In genomic region chr4:106815396-106816324, GRCm38 (mm10) we compare ENCODE assay signal across 11 mouse cellular contexts. TPM values are rescaled to one million over a fixed set of nuclear protein-coding genes. Genes with fewer than 3 reads are reported as not detected.
DNase-seq lines count a peak whose midpoint lies in the region; ATAC-seq lines count a peak whose summit lies in the region.
"Had no signal": no experiment of that assay in that cellular context is flagged by ENCODE, and none has a peak within 500 bp of the region (broad histone marks: within the 10 kb centered on the region; RNA-seq: fewer than 3 reads in every experiment).

No protein-coding gene starts in this region.

- peak overlapping the region; percentile 81 for H3K27ac ChIP-seq in limb, embryonic 10.5 days
- H3K27ac ChIP-seq in neural tube, embryonic 15.5 days (replicated peaks) = peak overlapping the region; percentile 56; the same call in 1 of the 2 replicates
- H3K27ac ChIP-seq in heart, embryonic 10.5 days = no peak overlapping the region
- H3K27ac ChIP-seq: liver, embryonic 13.5 days had no signal

- WGBS in limb, embryonic 10.5 days = 44% methylated on average over 25 of the region's 25 CpGs
- 27% methylated on average over 25 of the region's 25 CpGs for WGBS in neural tube, embryonic 15.5 days
- 74% methylated on average over 25 of the region's 25 CpGs for WGBS in heart, embryonic 10.5 days

- H3K36me3 ChIP-seq in limb, embryonic 10.5 days = no peaks in the 10 kb centered on the region
- H3K36me3 ChIP-seq in neural tube, embryonic 15.5 days = no peaks in the 10 kb centered on the region
- no peaks in the 10 kb centered on the region for H3K36me3 ChIP-seq in heart, embryonic 10.5 days
- H3K36me3 ChIP-seq: liver, embryonic 13.5 days had no signal

- peak; percentile 24 to 42 for DNase-seq in cerebellum, postnatal 10 days
- DNase-seq in left cerebral cortex, postnatal 4 days = peak; percentile 58
- no peak for DNase-seq in left cerebral cortex, adult 11 months (ENCODE audit: low spot score)
- peak; percentile 53 for DNase-seq in limb, embryonic 10.5 days (ENCODE audit: low spot score)
- no peak for DNase-seq in thymus, postnatal 14 days
- no peak for DNase-seq in heart, embryonic 10.5 days (ENCODE audit: low spot score)
- DNase-seq: cerebellum, adult 8-10 months; kidney, adult 9 months; liver, embryonic 13.5 days had no signal

- no peak overlapping the region for H3K9ac ChIP-seq in neural tube, embryonic 15.5 days (replicated peaks)
- H3K9ac ChIP-seq: liver, embryonic 13.5 days had no signal

- H3K4me3 ChIP-seq in limb, embryonic 10.5 days = peak overlapping the region; percentile 14
- no peak overlapping the region for H3K4me3 ChIP-seq in neural tube, embryonic 15.5 days (replicated peaks)
- no peak overlapping the region for H3K4me3 ChIP-seq in heart, embryonic 10.5 days
- H3K4me3 ChIP-seq: liver, embryonic 13.5 days had no signal

- intact Hi-C loops in left cerebral cortex, postnatal 4 days (cut with DNase I) = no loop called here

- no peaks in the 10 kb centered on the region for H3K27me3 ChIP-seq in limb, embryonic 10.5 days (ENCODE audit: low read depth, poor library complexity, severe bottlenecking)
- no peaks in the 10 kb centered on the region for H3K27me3 ChIP-seq in neural tube, embryonic 15.5 days (replicated peaks)
- H3K27me3 ChIP-seq in heart, embryonic 10.5 days (ENCODE audit: insufficient read depth, poor library complexity, severe bottlenecking) = no peaks in the 10 kb centered on the region

- H3K4me1 ChIP-seq in limb, embryonic 10.5 days = peaks cover 56% of the 10 kb centered on the region
- peaks cover 17% of the 10 kb centered on the region for H3K4me1 ChIP-seq in neural tube, embryonic 15.5 days
- H3K4me1 ChIP-seq in heart, embryonic 10.5 days = no peaks in the 10 kb centered on the region
- H3K4me1 ChIP-seq: liver, embryonic 13.5 days had no signal

- H3K4me2 ChIP-seq in neural tube, embryonic 15.5 days = peak overlapping the region; percentile 44
- H3K4me2 ChIP-seq: liver, embryonic 13.5 days had no signal

- no peak for ATAC-seq in cerebellum, adult (ENCODE audit: insufficient number of reproducible peaks, low FRiP score, low TSS enrichment)
- ATAC-seq in neural tube, embryonic 15.5 days (ENCODE audit: low FRiP score) = peak; percentile 92

- H3K9me3 ChIP-seq in limb, embryonic 10.5 days (replicated peaks) = no peaks in the 10 kb centered on the region
- no peaks in the 10 kb centered on the region for H3K9me3 ChIP-seq in neural tube, embryonic 15.5 days (replicated peaks)
- no peaks in the 10 kb centered on the region for H3K9me3 ChIP-seq in heart, embryonic 10.5 days
- H3K9me3 ChIP-seq: liver, embryonic 13.5 days had no signal

RNA-seq across cellular contexts. Expression of gene Acot11, which starts 10.9 kb away (rescaled TPM):
- 1 to 10 TPM; 3.7 to 3.8 TPM for total RNA-seq in left cerebral cortex, postnatal 4 days (2021)
- 9.0 and 10.7 TPM in 2 replicates for polyA plus RNA-seq in limb, embryonic 10.5 days (2016; fragmentation: Nextera tagmentation; extraction: Ambion mirVana)
- polyA plus RNA-seq in neural tube, embryonic 15.5 days (2015; fragmentation: Nextera tagmentation; extraction: Ambion mirVana) = 2.4 and 3.1 TPM in 2 replicates
- polyA plus RNA-seq in heart, embryonic 10.5 days (2016; fragmentation: Nextera tagmentation; extraction: Ambion mirVana) = 3.5 and 5.6 TPM in 2 replicates

Comparison
In these comparisons a context has a peak if more than half of its experiments do, and no peak if none do; other contexts are left out.
1. DNase-seq: peak in cerebellum, postnatal 10 days (2 of 2), left cerebral cortex, postnatal 4 days (single experiment) and limb, embryonic 10.5 days (single experiment); none in left cerebral cortex, adult 11 months (single experiment), thymus, postnatal 14 days (single experiment) and heart, embryonic 10.5 days (single experiment).